Mouse (Mus musculus) midbrain, postnatal 0 days (tissue): ENCODE measurements at regions not wholly inside any gene's neighbourhood (a gene's known extent, or its start where the extent isn't known, plus 50 kb on each side); places are given as distances from the start of the nearest gene placed in this dataset.

Source experiments
- ATAC-seq: fragments of 200-750 bp; cut with Nextera tagmentation; 2 replicates; pipeline ENCODE4 v1.8.0; 2017; ENCODE audit warnings: moderate number of reproducible peaks, mild to moderate bottlenecking, moderate TSS enrichment, moderate library complexity; ENCODE audit not compliant: low FRiP score
- DNase-seq: peaks from one replicate; pipeline ENCODE4 v3.0.0-alpha.2; 2015; ENCODE audit warnings: low spot score
- H3K27ac ChIP-seq: fragments of 300-500 bp; sonication (generic); 2 replicates; pipeline ENCODE4 v1.5.1; 2014; ENCODE audit warnings: low read depth, mild to moderate bottlenecking, low read length, mixed read lengths
- H3K27me3 ChIP-seq: fragments of 300-500 bp; sonication (generic); 2 replicates; pipeline ENCODE4 v1.6.1; 2014; ENCODE audit warnings: low read length, control low read depth, mixed read lengths; ENCODE audit not compliant: insufficient read depth
- H3K36me3 ChIP-seq: fragments of 300-500 bp; sonication (generic); 2 replicates; pipeline ENCODE4 v1.6.1; 2014; ENCODE audit warnings: low read length, control low read depth, mixed read lengths; ENCODE audit not compliant: insufficient read depth
- H3K4me1 ChIP-seq: fragments of 300-500 bp; sonication (generic); 2 replicates; pipeline ENCODE4 v1.6.1; 2014; ENCODE audit warnings: mild to moderate bottlenecking, control low read depth, antibody characterized with exemption, low read length, mixed read lengths; ENCODE audit not compliant: insufficient read depth
- H3K4me2 ChIP-seq: fragments of 300-500 bp; sonication (generic); 2 replicates; pipeline ENCODE4 v1.6.1; 2014; ENCODE audit warnings: low read depth, mild to moderate bottlenecking, low read length, mixed read lengths; ENCODE audit not compliant: poor library complexity, severe bottlenecking
- H3K4me3 ChIP-seq: fragments of 300-500 bp; sonication (generic); 2 replicates; pipeline ENCODE4 v1.5.1; 2014; ENCODE audit warnings: low read depth, mild to moderate bottlenecking, low read length, moderate library complexity
- H3K9ac ChIP-seq: fragments of 300-500 bp; sonication (generic); replicated peaks from 2 replicates; pipeline ENCODE4 v1.6.1; 2014; ENCODE audit warnings: mild to moderate bottlenecking, low read length, moderate library complexity, mixed read lengths; ENCODE audit not compliant: poor library complexity, severe bottlenecking
- H3K9me3 ChIP-seq: fragments of 300-500 bp; sonication (generic); 2 replicates; pipeline ENCODE4 v1.6.1; 2016; ENCODE audit warnings: low read length, control low read depth
- CTCF ChIP-seq: IDR thresholded peaks from 2 replicates; pipeline ENCODE4 v1.5.1; 2016; ENCODE audit warnings: antibody characterized with exemption, mild to moderate bottlenecking
- WGBS: fragments of 180-500 bp; shearing (Covaris S2); extraction: QIAGEN DNeasy Blood & Tissue Kit; methylation state at CpG from one replicate; pipeline ENCODE4 v1.1.7; 2014; 5-methylcytosine and 5-hydroxymethylcytosine counted together

DNA sequence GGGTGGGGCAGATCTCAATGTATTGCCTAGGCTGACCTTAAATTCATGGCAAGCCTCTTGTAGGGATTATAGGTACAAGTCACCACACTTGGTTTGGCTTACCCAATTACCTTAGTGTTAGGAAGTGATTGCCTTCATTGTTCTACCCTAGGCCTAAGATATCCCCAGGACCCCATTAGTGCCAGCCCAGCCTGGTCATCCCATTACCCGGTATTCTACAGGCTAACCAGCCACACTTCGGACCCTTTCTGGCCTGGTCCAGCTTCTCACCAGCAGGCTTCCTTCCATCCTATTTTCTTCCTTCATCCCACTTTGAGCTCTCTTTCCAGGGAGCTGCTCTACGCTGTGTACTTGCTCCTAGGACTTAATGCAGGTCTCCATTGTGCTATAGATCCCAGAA is 59.5 kb downstream of the Tex35 start:
- whole genome bisulfite sequencing = 86% methylated on average over 3 of the region's 3 CpGs
- Histone ChIP-seq H3K4me3 (no peak overlapping the region), H3K4me2 (no peak overlapping the region), H3K36me3 (no peaks in the 10 kb centered on the region), H3K9me3 (no peaks in the 10 kb centered on the region), H3K27me3 (no peaks in the 10 kb centered on the region), H3K27ac (no peak overlapping the region), H3K9ac (no peak overlapping the region), H3K4me1 (no peaks in the 10 kb centered on the region)
- TF ChIP-seq CTCF = no peak
- no peak for DNase-seq
- no peak for ATAC-seq

DNA sequence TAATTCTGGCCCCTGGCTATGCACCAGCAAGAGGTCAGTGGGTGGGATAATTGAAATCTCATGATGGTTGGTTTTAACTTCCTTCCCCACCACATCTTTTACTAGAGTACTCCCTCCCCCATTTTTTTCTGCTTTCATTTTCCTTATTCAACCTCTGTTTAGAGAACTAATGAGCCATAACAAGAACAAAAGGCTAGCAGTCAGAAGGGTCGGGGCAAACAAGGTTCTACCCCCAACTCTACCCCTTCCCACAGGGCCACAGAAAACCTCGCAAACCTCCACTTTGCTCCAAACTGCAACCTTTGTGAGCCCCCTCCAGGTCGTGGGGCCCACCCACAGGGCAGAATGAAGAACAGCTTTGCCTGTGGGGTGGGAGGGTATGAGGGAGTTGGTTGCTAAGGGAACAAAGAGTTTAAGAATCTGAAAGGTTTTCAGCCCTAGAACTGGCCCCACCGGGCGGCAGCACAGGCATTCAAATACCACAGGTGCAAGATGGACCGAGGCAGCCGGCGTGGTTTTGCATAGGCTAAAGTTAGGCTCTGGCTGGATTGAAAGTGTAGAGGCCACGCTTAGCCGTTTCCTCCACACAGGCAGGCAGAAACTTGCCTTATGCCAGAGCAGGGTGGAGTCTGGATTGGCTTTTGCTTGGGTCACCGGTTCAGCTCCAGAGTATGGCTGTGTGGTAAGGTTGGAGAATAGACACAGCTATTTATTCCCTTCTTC is 60.1 kb downstream of the Tex35 start:
- Histone ChIP-seq H3K4me1 (no peaks in the 10 kb centered on the region), H3K9ac (no peak overlapping the region), H3K9me3 (no peaks in the 10 kb centered on the region), H3K27ac (no peak overlapping the region), H3K4me2 (no peak overlapping the region), H3K27me3 (no peaks in the 10 kb centered on the region), H3K36me3 (no peaks in the 10 kb centered on the region), H3K4me3 (no peak overlapping the region)
- no peak for TF ChIP-seq CTCF
- WGBS = 23% methylated on average over 11 of the region's 11 CpGs
- DNase-seq (peak; percentile 15), ATAC-seq (no peak)

DNA sequence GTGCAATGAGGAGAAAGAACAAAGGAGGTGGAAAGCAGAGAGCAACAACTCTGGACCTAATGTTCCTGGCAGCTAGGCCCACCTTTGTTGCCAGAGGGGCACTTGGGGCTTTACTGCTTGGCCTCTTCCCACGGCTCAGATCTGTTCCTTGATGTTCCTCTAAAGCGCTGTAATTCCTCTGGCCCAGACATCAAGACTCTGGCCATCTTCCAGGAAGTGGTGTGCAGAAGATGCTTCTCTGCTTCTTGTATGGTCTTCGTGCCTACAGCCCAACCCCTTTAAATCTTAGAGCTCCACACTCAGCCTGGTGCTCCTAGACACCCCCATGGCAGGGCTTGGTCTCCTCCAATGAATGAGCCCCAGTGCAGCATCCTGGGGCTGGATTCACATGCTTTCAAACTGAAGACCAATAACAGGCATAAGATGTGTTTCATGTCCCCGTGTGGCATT is 60.7 kb downstream of the Tex35 start:
- Histone ChIP-seq H3K4me1 (no peaks in the 10 kb centered on the region), H3K4me3 (no peak overlapping the region), H3K36me3 (no peaks in the 10 kb centered on the region), H3K4me2 (no peak overlapping the region), H3K9ac (no peak overlapping the region), H3K27ac (no peak overlapping the region), H3K9me3 (no peaks in the 10 kb centered on the region), H3K27me3 (no peaks in the 10 kb centered on the region)
- DNase-seq (peak; percentile 70), ATAC-seq (peak; percentile 38; the same call in 1 of the 2 replicates)
- 45% methylated on average over 4 of the region's 4 CpGs for WGBS
- no peak for TF ChIP-seq CTCF

DNA sequence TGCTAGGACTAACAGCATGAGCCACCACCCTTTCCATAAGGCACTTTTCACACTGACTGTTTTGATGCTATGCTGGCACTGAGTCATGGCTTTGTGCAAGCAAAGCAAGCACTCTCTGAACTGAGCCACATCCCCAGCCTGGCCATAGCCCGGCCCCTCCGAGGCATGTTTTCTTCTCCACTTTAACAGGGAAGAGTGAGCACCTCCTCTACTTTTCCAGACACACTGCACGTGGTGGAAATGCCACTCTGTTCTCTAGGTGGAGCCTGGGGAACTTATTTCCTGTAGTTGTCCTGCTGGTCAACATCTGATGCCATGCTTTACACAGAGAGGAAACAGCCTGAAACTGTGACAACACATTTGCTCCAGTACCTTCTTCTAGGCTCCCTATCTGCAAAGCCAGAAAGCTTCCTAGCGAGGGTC is 61.7 kb downstream of the Tex35 start:
- no peak overlapping the region for H3K4me3 ChIP-seq
- no peaks in the 10 kb centered on the region for H3K27me3 ChIP-seq
- no peak for TF ChIP-seq CTCF
- no peaks in the 10 kb centered on the region for H3K36me3 ChIP-seq
- no peak overlapping the region for H3K27ac ChIP-seq
- no peak overlapping the region for H3K4me2 ChIP-seq
- no peak for DNase-seq
- H3K4me1 ChIP-seq = no peaks in the 10 kb centered on the region
- no peak overlapping the region for H3K9ac ChIP-seq
- WGBS = 91% methylated on average over 4 of the region's 4 CpGs
- no peak for ATAC-seq
- no peaks in the 10 kb centered on the region for H3K9me3 ChIP-seq

DNA sequence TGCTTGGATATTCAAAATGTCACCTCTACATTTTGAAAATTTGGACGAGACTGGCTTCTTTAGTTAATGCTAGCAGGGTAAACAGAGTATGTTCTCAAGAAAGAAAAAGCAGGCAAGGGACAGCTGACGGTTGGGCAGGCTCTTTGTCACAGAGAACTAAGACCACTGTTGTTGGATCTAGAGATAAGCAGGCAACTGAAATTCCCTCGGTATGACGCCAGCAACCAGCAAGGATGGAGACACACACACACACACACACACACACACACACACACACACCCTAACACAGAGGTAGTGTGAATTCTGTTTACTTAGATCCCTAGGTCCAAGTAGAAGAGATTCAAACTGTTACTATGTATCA is 68.7 kb downstream of the Tex35 start:
- ATAC-seq (no peak; the same call in none of the 2 replicates), DNase-seq (no peak)
- Histone ChIP-seq H3K9me3 (no peaks in the 10 kb centered on the region), H3K4me2 (no peak overlapping the region), H3K36me3 (no peaks in the 10 kb centered on the region), H3K27me3 (no peaks in the 10 kb centered on the region), H3K4me1 (peaks cover 4% of the 10 kb centered on the region; the same call in 1 of the 2 replicates), H3K27ac (peak overlapping the region; percentile 62; the same call in 1 of the 2 replicates), H3K4me3 (no peak overlapping the region), H3K9ac (no peak overlapping the region)
- WGBS = 7% methylated on average over 4 of the region's 4 CpGs
- no peak for TF ChIP-seq CTCF

DNA sequence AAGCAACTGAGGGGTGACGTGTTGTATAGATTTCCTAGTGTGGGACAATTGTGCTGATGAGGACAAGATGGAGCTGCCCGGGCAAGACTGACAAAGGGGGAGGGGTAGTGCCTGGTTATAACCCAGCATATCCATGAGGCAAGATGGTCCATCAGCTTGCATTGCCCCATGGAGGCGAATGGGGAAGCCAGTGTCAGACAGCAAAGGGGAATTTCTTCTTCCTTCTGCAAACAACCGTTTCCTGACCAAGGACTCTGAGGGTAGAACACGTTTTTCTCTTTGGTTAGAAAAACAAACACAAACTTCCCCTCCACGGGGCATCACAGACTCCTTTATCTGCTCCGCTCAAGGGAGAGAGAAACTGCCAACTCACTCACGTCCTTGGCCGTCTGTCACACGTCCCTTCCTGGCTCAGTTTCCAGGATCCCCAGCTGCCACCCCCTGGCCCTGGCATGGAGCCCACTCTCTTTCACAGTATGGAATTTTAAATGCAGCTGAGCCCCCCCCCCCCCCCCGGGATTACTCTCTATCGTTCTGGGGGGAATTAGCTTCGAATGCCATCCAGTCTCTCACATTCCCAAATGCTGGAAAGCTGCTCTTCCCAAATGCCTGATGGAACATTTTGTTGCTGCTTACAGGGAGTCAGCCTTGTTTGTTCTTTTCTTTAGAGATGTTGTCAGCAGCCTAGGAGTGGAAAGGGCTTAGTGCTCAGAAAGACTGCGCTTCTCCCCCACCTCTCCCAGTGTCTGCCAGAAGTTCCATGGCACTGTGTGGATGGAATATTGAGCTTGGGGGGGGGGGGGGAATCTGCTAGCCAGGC is 69.3 kb downstream of the Tex35 start:
- 8% methylated on average over 14 of the region's 14 CpGs for WGBS
- H3K4me3 ChIP-seq = no peak overlapping the region

More for the DNA sequence above, 69.3 kb downstream of the Tex35 start:
- Histone ChIP-seq H3K9ac (no peak overlapping the region), H3K4me2 (peak overlapping the region; percentile 23; the same call in 1 of the 2 replicates), H3K36me3 (no peaks in the 10 kb centered on the region), H3K27me3 (no peaks in the 10 kb centered on the region), H3K4me1 (peaks cover 4% of the 10 kb centered on the region; the same call in 1 of the 2 replicates), H3K9me3 (no peaks in the 10 kb centered on the region), H3K27ac (peak overlapping the region; percentile 62; the same call in 1 of the 2 replicates)
- DNase-seq (peak; percentile 90), ATAC-seq (peak; percentile 85)
- TF ChIP-seq CTCF = no peak
